Mouse (Mus musculus) midbrain, postnatal 0 days (tissue): ENCODE results near the gene Usp39. TPM values are rescaled to one million over a fixed set of nuclear protein-coding genes. Genes with fewer than 3 reads are reported as not detected.

Experiments
- ATAC-seq: fragments of 200-750 bp; cut with Nextera tagmentation; 2 replicates; pipeline ENCODE4 v1.8.0; 2017; ENCODE audit warnings: moderate number of reproducible peaks, mild to moderate bottlenecking, moderate TSS enrichment, moderate library complexity; ENCODE audit not compliant: low FRiP score
- DNase-seq: peaks from one replicate; pipeline ENCODE4 v3.0.0-alpha.2; 2015; ENCODE audit warnings: low spot score
- H3K27ac ChIP-seq: fragments of 300-500 bp; sonication (generic); 2 replicates; pipeline ENCODE4 v1.5.1; 2014; ENCODE audit warnings: low read depth, mild to moderate bottlenecking, low read length, mixed read lengths
- H3K27me3 ChIP-seq: fragments of 300-500 bp; sonication (generic); 2 replicates; pipeline ENCODE4 v1.6.1; 2014; ENCODE audit warnings: low read length, control low read depth, mixed read lengths; ENCODE audit not compliant: insufficient read depth
- H3K36me3 ChIP-seq: fragments of 300-500 bp; sonication (generic); 2 replicates; pipeline ENCODE4 v1.6.1; 2014; ENCODE audit warnings: low read length, control low read depth, mixed read lengths; ENCODE audit not compliant: insufficient read depth
- H3K4me1 ChIP-seq: fragments of 300-500 bp; sonication (generic); 2 replicates; pipeline ENCODE4 v1.6.1; 2014; ENCODE audit warnings: mild to moderate bottlenecking, control low read depth, antibody characterized with exemption, low read length, mixed read lengths; ENCODE audit not compliant: insufficient read depth
- H3K4me2 ChIP-seq: fragments of 300-500 bp; sonication (generic); 2 replicates; pipeline ENCODE4 v1.6.1; 2014; ENCODE audit warnings: low read depth, mild to moderate bottlenecking, low read length, mixed read lengths; ENCODE audit not compliant: poor library complexity, severe bottlenecking
- H3K4me3 ChIP-seq: fragments of 300-500 bp; sonication (generic); 2 replicates; pipeline ENCODE4 v1.5.1; 2014; ENCODE audit warnings: low read depth, mild to moderate bottlenecking, low read length, moderate library complexity
- H3K9ac ChIP-seq: fragments of 300-500 bp; sonication (generic); replicated peaks from 2 replicates; pipeline ENCODE4 v1.6.1; 2014; ENCODE audit warnings: mild to moderate bottlenecking, low read length, moderate library complexity, mixed read lengths; ENCODE audit not compliant: poor library complexity, severe bottlenecking
- H3K9me3 ChIP-seq: fragments of 300-500 bp; sonication (generic); 2 replicates; pipeline ENCODE4 v1.6.1; 2016; ENCODE audit warnings: low read length, control low read depth
- CTCF ChIP-seq: IDR thresholded peaks from 2 replicates; pipeline ENCODE4 v1.5.1; 2016; ENCODE audit warnings: antibody characterized with exemption, mild to moderate bottlenecking
- WGBS: fragments of 180-500 bp; shearing (Covaris S2); extraction: QIAGEN DNeasy Blood & Tissue Kit; methylation state at CpG from one replicate; pipeline ENCODE4 v1.1.7; 2014; 5-methylcytosine and 5-hydroxymethylcytosine counted together
- polyA plus RNA-seq: library from polyadenylated mRNA; unstranded; fragments of >200 nt; fragmentation: Nextera tagmentation; extraction: Ambion mirVana; gene quantifications from 2 replicates; pipeline ENCODE4 v1.2.1, GENCODE M21; 2015
- total RNA-seq: library from RNA; depleted of rRNA; stranded (reverse); fragments of >200 nt; gene quantifications from 2 replicates; pipeline ENCODE4 v1.2.3, GENCODE M21; 2014

Usp39 gene
- total and polyA plus RNA-seq, 2 experiments from 2014 or later: 35.5 to 43.7 TPM

DNA sequence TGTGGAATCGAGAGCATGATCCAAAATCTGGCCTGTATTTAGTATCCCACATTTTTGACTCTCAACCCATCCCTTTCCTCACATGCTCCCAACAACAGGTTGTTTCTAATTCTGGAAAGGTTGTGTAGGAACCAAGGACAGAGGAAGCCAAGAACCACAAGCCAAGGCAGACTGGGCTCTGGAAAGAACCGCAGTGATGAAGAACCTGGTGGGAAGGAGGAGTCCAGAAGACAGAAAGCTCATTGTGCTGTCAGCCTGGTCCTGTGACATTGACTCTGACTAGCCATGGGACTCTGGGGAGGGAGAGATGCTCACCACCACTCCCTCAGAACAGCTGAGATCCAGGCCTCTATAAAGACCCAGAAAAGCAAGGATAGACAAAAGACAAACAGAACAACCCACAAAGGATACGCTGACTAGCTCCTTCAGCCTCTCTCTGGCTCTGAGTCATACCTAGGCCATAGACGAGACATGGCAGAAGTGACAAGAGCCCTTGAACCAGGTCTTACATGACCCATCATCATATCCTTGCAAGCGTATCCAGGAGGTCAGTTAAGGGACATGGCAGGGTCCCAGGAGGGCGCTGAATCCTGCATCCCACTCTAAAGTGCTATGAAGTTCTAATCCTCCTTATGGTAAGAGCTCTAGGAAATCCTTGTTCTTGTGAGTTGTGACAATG is 38.3 kb upstream of the Usp39 start:
- Histone ChIP-seq H3K27me3 (peaks cover 16% of the 10 kb centered on the region), H3K9ac (no peak overlapping the region), H3K4me2 (no peak overlapping the region), H3K9me3 (no peaks in the 10 kb centered on the region), H3K4me3 (no peak overlapping the region), H3K27ac (no peak overlapping the region), H3K4me1 (peaks cover 5% of the 10 kb centered on the region; the same call in 1 of the 2 replicates), H3K36me3 (no peaks in the 10 kb centered on the region)
- DNase-seq (no peak), ATAC-seq (no peak)
- TF ChIP-seq CTCF: no peak
- WGBS: 84% methylated on average over 6 of the region's 6 CpGs

DNA sequence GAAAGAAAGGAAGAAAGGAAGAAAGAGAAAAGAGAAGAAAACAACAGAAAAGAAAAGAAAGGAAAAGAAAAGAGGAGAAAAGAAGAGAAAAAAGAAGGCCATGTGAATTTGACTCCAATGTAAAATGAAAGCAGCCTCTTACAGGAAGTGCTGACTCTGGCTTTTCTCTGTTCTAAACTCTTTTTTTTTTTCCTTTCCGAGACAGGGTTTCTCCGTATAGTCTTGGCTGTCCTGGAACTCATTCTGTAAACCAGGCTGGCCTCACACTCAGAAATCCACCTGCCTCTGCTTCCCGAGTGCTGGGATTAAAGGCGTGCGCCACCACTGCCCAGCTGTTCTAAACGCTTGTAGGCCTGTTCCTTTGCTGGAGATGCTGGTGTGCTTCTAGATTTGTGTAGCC is 37.5 kb upstream of the Usp39 start:
- Histone ChIP-seq H3K4me3 (no peak overlapping the region), H3K9me3 (no peaks in the 10 kb centered on the region), H3K9ac (no peak overlapping the region), H3K36me3 (no peaks in the 10 kb centered on the region), H3K27ac (no peak overlapping the region), H3K4me1 (peaks cover 5% of the 10 kb centered on the region; the same call in 1 of the 2 replicates), H3K27me3 (peaks cover 16% of the 10 kb centered on the region), H3K4me2 (no peak overlapping the region)
- 74% methylated on average over 6 of the region's 6 CpGs for WGBS
- ATAC-seq (no peak), DNase-seq (no peak)
- TF ChIP-seq CTCF: no peak

GRCm38 (mm10) chr6:72380131-72380770 is 35.3 kb upstream of the Usp39 start, which contains the start of gene Vamp5:
Gene Vamp5, minus strand, starts transcription at chr6:72380468.
- Histone ChIP-seq H3K27me3 (peaks cover 16% of the 10 kb centered on the region), H3K27ac (no peak within 1 kb of the TSS), H3K4me3 (peak within 1 kb of the TSS; percentile 38), H3K36me3 (no peaks in the 10 kb centered on the region), H3K9ac (0 out of 2 replicates have a peak within 1 kb of the TSS, but pooled peaks have one; percentile 24), H3K9me3 (no peaks in the 10 kb centered on the region), H3K4me1 (peaks cover 5% of the 10 kb centered on the region; the same call in 1 of the 2 replicates), H3K4me2 (peak within 1 kb of the TSS; percentile 52)
- ATAC-seq: 0 out of 2 replicates have a peak, but pooled peaks have one; percentile 44
- 3% methylated on average over 46 of the region's 49 CpGs for WGBS
- TF ChIP-seq CTCF: no peak; the same call in 1 of the 2 replicates
- no peak for DNase-seq

GRCm38 (mm10) chr6:72379377-72380130 is 34.6 kb upstream of the Usp39 start:
- Histone ChIP-seq H3K27me3 (peaks cover 16% of the 10 kb centered on the region), H3K27ac (no peak overlapping the region), H3K4me1 (peaks cover 5% of the 10 kb centered on the region; the same call in 1 of the 2 replicates), H3K36me3 (no peaks in the 10 kb centered on the region), H3K9me3 (no peaks in the 10 kb centered on the region), H3K4me2 (peak overlapping the region; percentile 52), H3K4me3 (peak overlapping the region; percentile 38), H3K9ac (no peak overlapping the region)
- TF ChIP-seq CTCF: no peak
- no peak for DNase-seq
- WGBS: 52% methylated on average over 7 of the region's 7 CpGs
- ATAC-seq: no peak

DNA sequence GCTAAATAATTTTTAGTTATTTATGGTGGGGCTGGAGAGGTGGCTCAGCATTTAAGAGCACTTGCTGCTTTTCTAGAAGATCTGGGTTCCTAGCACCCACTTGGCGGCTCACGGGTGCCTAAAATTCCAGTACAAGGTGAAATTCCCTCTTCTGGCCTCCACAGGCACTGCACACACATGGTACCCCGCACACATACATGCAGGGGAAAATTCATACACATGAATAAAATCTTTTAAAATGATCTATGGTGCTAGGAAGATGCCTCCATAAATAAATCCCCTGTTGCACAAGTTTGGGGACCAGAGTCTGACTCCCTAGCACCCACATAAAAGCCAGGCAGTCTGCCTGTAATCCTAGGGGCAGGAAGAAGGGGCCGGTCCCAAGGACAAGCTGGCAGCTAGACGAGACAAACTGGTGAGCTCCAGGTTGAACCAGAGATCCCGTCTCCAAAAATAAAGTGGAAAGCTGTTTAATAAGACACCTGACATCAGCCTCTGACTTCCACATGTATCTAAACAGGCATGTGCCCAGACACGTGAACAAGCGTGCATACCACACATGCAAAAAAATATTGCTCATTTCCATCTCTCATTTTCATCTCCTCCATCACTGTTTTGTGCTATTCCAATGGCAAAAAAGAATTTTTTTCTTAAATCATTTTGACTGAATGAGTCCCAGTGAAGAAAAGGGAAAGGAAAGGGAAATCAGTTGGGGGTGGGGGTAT is 33.7 kb upstream of the Usp39 start:
- H3K9me3 ChIP-seq: no peaks in the 10 kb centered on the region
- no peaks in the 10 kb centered on the region for H3K36me3 ChIP-seq
- H3K4me2 ChIP-seq: no peak overlapping the region
- no peak for TF ChIP-seq CTCF
- H3K9ac ChIP-seq: no peak overlapping the region
- no peak for DNase-seq
- H3K27me3 ChIP-seq: peaks cover 16% of the 10 kb centered on the region
- no peak overlapping the region for H3K27ac ChIP-seq
- ATAC-seq: no peak
- H3K4me1 ChIP-seq: peaks cover 5% of the 10 kb centered on the region; the same call in 1 of the 2 replicates
- WGBS: 89% methylated on average over 8 of the region's 8 CpGs
- no peak overlapping the region for H3K4me3 ChIP-seq
